Mouse (Mus musculus): ENCODE measurements around the gene Styx.

DNA sequence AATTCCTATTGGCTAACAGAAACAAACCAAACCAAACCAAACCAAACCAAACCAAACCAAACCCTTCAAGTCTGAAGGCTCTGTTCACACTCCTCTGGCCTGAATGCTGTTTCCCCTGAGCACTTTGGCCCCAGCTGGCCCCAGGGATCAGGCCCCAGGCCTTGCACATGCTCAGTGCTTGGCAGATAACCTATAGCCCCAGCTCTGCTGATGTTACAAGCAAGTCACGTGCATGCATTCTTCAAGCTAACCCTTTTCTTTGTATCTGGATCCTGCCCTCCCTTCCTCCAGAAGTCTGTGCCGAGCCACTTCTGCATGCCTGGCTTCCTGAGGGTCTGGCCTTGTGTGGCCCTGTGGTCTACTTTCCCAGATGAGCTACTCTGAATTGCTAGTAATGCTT lies 100.2 kb downstream of the Styx start:
- TF ChIP-seq CTCF (conservative IDR thresholded peaks at IDR 0.05; ENCODE audit: low read length) (no peak), NANOG (IDR thresholded peaks at IDR 0.05; ENCODE audit: borderline replicate concordance, low read length) (no peak), POU5F1 (IDR thresholded peaks at IDR 0.05; ENCODE audit: borderline replicate concordance, low read length) (no peak)

Measured in E14TG2a.4 (cell line).